Mouse (Mus musculus): ENCODE measurements at regions not wholly inside any gene's neighbourhood (a gene's known extent, or its start where the extent isn't known, plus 50 kb on each side); places are given as distances from the start of the nearest gene placed in this dataset.
A peak's percentile ranks its signal among the peaks of the same experiment; 100 is the strongest.

DNA sequence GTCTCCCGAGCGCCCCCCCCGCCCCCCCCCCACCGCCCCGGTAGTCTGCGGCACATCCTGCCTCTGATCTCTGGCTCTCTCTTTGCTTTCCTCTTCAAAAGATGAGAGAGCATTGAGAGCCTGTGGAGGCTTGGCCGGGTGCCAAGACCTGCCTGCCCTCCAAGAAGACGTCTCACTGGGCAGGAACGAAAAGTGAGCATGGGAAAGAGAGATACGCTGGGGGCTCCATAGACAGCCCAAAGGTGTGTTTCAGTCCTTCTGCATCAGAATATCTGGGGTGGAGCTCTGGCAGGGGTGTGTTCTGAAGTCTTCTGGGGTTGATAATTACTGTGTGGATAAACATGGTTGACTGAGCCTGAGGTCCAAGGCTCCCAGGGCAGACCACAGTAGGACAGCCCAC is 126.7 kb downstream of the Mrm1 start:
- Histone ChIP-seq H3K4me1 (replicated peaks) (peaks cover 27% of the 10 kb centered on the region), H3K9ac (no peak overlapping the region), H3K36me3 (no peaks in the 10 kb centered on the region), H3K4me2 (no peak overlapping the region), H3K27ac (replicated peaks) (no peak overlapping the region), H3K4me3 (no peak overlapping the region), H3K27me3 (no peaks in the 10 kb centered on the region), H3K9me3 (no peaks in the 10 kb centered on the region)
- 15% methylated on average over 10 of the region's 10 CpGs for WGBS
- no peak for ATAC-seq (ENCODE audit: low FRiP score, low read depth)

DNA sequence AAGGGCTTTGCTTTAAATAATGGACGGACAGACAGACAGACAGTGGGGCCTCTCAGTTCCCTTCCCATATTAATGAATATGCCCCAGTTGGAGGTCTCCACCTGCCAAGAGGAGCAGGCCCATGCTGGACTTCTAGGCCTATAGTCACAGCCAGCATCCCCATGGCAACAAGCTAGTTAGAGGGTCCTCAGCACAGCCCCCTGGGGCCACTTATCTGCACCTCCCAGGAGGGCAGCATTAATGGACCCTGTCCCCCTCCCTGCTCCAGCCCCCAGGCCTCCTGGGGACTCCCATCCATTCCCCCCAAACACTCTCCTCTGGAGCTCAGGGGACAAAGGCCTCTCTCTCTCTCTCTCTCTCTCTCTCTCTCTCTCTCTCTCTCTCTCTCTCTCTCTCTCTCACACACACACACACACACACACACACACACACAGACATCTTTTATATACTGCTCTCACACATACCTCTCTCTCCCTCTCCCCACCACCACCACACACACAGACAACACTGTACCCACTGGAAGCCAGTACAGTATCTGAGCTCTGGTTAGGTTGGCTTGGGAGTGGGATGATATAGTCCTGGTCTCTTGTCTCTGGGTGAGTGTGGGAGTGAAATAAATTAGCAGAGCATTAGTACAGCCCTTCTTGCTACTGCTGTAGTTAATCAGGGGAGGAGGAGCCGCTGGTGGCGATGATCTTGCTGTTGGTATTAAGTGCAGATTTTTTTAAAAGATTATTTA is 127.7 kb downstream of the Mrm1 start:
- no peak overlapping the region for H3K4me3 ChIP-seq
- WGBS: 54% methylated on average over 3 of the region's 3 CpGs
- H3K4me1 ChIP-seq (replicated peaks): peaks cover 25% of the 10 kb centered on the region
- no peaks in the 10 kb centered on the region for H3K27me3 ChIP-seq
- no peaks in the 10 kb centered on the region for H3K9me3 ChIP-seq
- H3K9ac ChIP-seq: no peak overlapping the region
- H3K36me3 ChIP-seq: no peaks in the 10 kb centered on the region
- H3K27ac ChIP-seq (replicated peaks): no peak overlapping the region
- ATAC-seq (ENCODE audit: low FRiP score, low read depth): 0 out of 2 replicates have a peak, but pooled peaks have one; percentile 51
- no peak overlapping the region for H3K4me2 ChIP-seq

DNA sequence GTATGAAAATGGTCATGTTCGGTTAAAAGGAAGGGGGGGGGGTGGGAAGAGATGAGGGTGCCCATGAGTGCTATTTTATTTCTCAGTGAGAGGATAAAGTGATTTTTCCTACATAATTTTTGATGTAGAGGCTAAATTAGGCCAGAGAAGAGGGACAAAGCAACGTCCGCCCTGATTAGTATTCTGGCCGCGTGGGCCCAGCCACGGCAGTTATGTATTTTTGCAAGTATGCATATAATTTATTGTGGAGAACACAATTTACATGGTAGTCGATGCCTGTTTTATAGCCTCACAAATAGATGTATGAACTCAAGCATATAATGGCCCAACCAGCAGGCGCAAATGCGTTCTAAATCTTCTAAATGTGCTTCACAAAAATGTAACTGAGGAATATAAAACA is 132.8 kb downstream of the Mrm1 start:
- ATAC-seq (ENCODE audit: low FRiP score, low read depth): no peak
- H3K4me1 ChIP-seq (replicated peaks): peaks cover 24% of the 10 kb centered on the region
- no peaks in the 10 kb centered on the region for H3K9me3 ChIP-seq
- no peak overlapping the region for H3K4me3 ChIP-seq
- no peaks in the 10 kb centered on the region for H3K36me3 ChIP-seq
- WGBS: 52% methylated on average over 9 of the region's 9 CpGs
- H3K9ac ChIP-seq: no peak overlapping the region
- H3K27me3 ChIP-seq: no peaks in the 10 kb centered on the region
- no peak overlapping the region for H3K4me2 ChIP-seq
- H3K27ac ChIP-seq (replicated peaks): peak overlapping the region; percentile 42

DNA sequence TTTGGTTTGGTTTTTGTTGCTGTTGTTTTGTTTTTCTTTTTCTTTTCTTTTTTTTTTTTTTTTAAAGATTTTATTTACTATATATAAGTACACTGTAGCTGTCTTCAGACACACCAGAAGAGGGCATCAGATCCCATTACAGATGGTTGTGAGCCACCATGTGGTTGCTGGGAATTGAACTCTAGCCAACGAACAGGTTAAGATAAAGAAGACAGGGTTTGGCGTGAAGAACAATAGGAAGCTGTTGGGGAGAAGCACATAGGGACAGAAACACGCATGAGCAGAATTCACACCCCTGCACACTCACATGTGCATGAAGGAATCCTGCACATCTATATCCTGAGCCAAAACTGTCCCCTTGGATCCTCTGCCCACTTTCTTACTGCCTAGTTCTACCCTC is 135.0 kb downstream of the Mrm1 start:
- H3K27me3 ChIP-seq: 0 out of 2 replicates have a peak, but pooled peaks cover 2% of the 10 kb centered on the region
- H3K27ac ChIP-seq (replicated peaks): no peak overlapping the region
- ATAC-seq (ENCODE audit: low FRiP score, low read depth): no peak
- no peak overlapping the region for H3K4me2 ChIP-seq
- 82% methylated on average over 3 of the region's 3 CpGs for WGBS
- no peak overlapping the region for H3K4me3 ChIP-seq
- H3K9me3 ChIP-seq: no peaks in the 10 kb centered on the region
- peaks cover 7% of the 10 kb centered on the region for H3K4me1 ChIP-seq (replicated peaks)
- no peak overlapping the region for H3K9ac ChIP-seq
- no peaks in the 10 kb centered on the region for H3K36me3 ChIP-seq

DNA sequence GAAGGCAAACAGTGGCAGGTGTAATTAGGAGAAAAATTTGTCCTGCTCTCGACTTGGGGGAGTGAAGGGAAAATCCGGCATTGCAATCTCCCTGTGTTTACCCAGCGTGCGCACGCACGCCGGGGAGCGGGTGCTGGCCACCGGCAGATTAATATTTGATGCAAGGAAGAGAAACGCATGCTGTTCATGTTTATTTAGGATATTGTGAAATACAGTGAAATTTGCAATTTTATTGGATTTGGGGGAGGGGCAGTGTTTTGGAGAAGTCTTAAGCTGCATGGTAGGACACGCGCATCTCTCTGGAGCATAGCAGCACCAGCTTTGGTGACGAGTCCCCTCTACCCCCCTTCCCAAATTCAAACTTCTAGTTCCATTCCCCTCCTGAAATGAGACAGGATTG is 136.4 kb downstream of the Mrm1 start:
- H3K9me3 ChIP-seq: no peaks in the 10 kb centered on the region
- peaks cover 7% of the 10 kb centered on the region for H3K4me1 ChIP-seq (replicated peaks)
- no peak for ATAC-seq (ENCODE audit: low FRiP score, low read depth)
- no peak overlapping the region for H3K9ac ChIP-seq
- 0 out of 2 replicates have a peak, but pooled peaks cover 2% of the 10 kb centered on the region for H3K27me3 ChIP-seq
- H3K4me3 ChIP-seq: no peak overlapping the region
- H3K36me3 ChIP-seq: no peaks in the 10 kb centered on the region
- no peak overlapping the region for H3K4me2 ChIP-seq
- H3K27ac ChIP-seq (replicated peaks): no peak overlapping the region
- WGBS: 70% methylated on average over 13 of the region's 13 CpGs

DNA sequence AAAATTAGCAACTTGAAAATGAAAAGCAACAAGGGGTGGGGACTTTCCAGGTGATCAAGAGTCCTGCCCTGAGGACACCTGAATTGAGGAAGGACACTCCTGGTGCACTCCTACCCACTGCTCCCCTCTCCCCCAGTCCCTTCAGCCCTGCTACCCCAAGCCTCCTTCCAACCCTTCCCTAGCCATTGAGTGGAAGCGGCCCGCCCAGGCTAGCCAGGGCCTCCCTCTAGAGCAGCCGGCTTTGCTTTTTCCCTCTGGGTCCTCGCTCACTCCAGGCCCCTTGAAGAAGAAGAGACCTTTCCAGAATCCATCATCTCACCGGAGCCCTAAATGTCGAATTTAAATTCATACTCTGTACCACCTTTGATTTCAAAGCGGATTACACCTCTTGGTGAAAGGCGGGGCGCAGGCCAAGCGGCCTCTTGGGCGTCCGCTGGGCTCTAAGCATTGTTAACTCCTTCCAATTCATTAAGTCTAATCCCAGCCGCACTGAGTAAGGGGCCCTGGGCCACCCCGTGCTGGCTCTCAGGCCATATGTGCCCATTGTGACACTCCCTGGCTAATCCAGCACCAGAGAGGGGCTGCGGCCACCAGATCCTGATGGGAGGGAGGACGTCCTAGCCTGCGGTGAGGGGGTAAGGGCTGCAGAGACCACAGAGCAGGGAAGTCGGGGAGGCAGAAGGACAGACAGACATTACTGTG is 142.8 kb downstream of the Mrm1 start:
- H3K36me3 ChIP-seq: no peaks in the 10 kb centered on the region
- H3K4me2 ChIP-seq: no peak overlapping the region
- no peaks in the 10 kb centered on the region for H3K4me1 ChIP-seq (replicated peaks)
- H3K9me3 ChIP-seq: no peaks in the 10 kb centered on the region
- H3K27ac ChIP-seq (replicated peaks): no peak overlapping the region
- no peak overlapping the region for H3K4me3 ChIP-seq
- peak; percentile 61; the same call in 1 of the 2 replicates for ATAC-seq (ENCODE audit: low FRiP score, low read depth)
- no peak overlapping the region for H3K9ac ChIP-seq
- H3K27me3 ChIP-seq: peaks cover 5% of the 10 kb centered on the region
- 18% methylated on average over 18 of the region's 18 CpGs for WGBS

DNA sequence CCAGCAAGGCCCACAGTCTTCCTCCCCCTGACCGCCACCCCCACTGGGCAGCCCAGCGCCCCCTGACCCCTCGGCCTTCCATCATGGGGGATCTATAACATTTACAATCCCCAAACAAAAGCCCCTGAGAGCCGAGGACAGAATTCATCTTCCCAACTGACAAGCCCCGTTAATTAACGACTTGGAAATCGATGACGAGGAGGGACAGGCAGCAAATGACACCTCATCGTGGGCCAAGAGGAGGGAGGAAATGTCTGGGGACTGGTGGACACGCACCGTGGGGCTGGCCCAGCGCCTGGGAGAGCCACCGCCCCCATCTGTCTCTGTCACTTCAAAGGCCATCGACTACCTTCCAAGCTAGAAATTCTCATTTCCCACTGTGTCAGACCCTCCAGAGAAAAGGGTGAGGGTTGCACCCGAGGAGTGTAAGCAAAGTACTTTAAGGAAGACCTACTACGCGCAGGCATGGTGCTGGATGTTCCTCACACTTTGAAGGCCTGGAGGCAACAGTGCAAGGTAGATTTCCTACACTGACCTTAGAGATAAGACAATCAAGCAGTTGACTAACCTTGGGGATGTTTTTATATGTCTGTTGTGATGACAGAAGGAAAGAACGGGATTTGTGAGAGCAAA is 146.4 kb downstream of the Mrm1 start:
- no peaks in the 10 kb centered on the region for H3K9me3 ChIP-seq
- H3K4me2 ChIP-seq: no peak overlapping the region
- H3K4me1 ChIP-seq (replicated peaks): no peaks in the 10 kb centered on the region
- H3K9ac ChIP-seq: no peak overlapping the region
- no peak overlapping the region for H3K4me3 ChIP-seq
- no peaks in the 10 kb centered on the region for H3K36me3 ChIP-seq
- WGBS: 32% methylated on average over 18 of the region's 18 CpGs
- no peak overlapping the region for H3K27ac ChIP-seq (replicated peaks)
- peaks cover 3% of the 10 kb centered on the region for H3K27me3 ChIP-seq
- ATAC-seq (ENCODE audit: low FRiP score, low read depth): no peak

DNA sequence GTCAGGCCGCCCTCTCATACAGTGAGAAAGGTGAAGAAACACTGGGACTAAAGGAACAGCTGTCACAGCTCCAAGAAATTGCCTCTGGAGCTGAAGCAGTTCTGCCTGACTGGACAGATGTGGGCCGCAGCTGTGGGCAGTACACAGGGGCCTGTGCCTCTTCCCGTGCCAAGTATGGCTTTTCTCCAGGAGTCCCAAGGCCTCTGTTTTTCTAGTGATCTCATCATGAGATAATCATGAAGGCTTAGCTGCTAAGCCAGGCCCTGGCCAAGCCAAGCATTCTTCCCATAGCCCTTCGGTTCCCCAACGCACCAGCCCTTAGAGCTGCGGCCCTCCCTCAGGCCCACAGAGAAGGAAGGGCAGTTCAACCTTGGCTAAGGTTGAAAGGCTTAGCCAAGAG is 146.2 kb upstream of the Lhx1 start:
- ATAC-seq (ENCODE audit: low FRiP score, low read depth): no peak
- WGBS: 61% methylated on average over 6 of the region's 6 CpGs
- no peak overlapping the region for H3K4me2 ChIP-seq

DNA sequence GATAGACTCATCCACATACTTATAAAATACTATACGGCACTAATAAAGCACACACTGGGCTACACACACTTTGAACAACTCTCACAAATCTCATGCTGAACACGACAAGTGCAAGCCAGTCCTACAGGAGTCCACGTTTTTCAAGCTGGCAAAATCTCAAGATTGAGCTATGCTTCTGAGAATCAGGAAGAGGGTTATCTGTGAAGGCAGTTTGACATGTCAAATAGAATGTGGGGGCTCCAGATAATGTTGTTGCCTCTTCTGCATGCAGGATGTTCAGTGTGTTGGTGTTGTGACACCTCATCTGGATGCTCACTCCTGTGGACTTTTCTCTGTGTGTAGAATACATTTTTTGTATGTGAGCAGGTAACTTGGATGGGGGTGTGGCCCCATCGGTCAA is 142.4 kb upstream of the Lhx1 start:
- Histone ChIP-seq H3K4me3 (no peak overlapping the region), H3K9me3 (no peaks in the 10 kb centered on the region), H3K4me1 (replicated peaks) (no peaks in the 10 kb centered on the region), H3K27me3 (no peaks in the 10 kb centered on the region), H3K4me2 (no peak overlapping the region), H3K9ac (no peak overlapping the region), H3K27ac (replicated peaks) (no peak overlapping the region), H3K36me3 (no peaks in the 10 kb centered on the region)
- 78% methylated on average over 4 of the region's 4 CpGs for WGBS
- no peak for ATAC-seq (ENCODE audit: low FRiP score, low read depth)

More for the DNA sequence above, 146.2 kb upstream of the Lhx1 start:
- Histone ChIP-seq H3K9me3 (no peaks in the 10 kb centered on the region), H3K27me3 (peaks cover 3% of the 10 kb centered on the region), H3K4me3 (no peak overlapping the region), H3K9ac (no peak overlapping the region), H3K27ac (replicated peaks) (no peak overlapping the region), H3K36me3 (no peaks in the 10 kb centered on the region), H3K4me1 (replicated peaks) (no peaks in the 10 kb centered on the region)

DNA sequence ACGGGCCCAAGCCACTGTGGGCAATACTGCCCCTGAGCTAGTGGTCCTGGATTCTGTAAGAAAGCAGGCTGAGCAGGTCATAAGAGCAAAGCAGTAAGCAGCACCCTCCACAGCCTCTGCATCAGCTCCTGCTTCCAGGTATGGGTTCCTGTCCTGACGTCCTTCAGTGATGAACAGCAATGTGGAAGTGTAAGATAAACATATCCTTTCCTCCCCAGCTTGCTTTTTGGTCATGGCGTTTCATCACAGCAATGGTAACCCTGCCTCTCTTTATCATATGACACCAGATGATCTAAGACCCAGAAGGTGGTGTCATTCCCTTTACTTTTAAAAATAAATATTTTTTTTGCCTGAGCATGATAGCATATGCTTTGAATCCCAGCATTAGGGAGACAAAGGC is 138.9 kb upstream of the Lhx1 start:
- Histone ChIP-seq H3K9me3 (no peaks in the 10 kb centered on the region), H3K4me2 (no peak overlapping the region), H3K27ac (replicated peaks) (no peak overlapping the region), H3K4me3 (no peak overlapping the region), H3K27me3 (no peaks in the 10 kb centered on the region), H3K9ac (no peak overlapping the region), H3K4me1 (replicated peaks) (peaks cover 2% of the 10 kb centered on the region; the same call in 1 of the 2 replicates), H3K36me3 (no peaks in the 10 kb centered on the region)
- WGBS: 82% methylated on average over 3 of the region's 3 CpGs
- no peak for ATAC-seq (ENCODE audit: low FRiP score, low read depth)

DNA sequence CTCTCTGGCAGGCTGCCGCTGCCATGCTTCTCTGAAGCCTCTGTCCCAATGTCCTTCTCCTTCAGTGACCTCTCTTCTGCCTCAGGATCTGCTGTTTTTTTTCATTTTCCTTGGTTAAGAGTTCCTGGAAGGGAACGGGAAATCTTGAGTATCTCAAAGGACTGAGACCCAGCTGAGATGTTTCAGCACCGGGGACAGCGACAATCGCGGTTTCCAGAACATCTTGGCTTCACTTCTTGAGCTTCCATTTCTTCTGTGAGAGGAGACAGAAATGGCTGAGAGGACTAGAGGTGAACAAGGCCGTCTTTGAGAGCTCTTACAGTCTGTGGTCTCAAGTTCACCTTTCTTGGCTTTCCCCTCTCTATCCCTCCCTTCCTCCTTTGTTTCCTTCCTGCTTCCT is 136.6 kb upstream of the Lhx1 start:
- Histone ChIP-seq H3K4me2 (no peak overlapping the region), H3K27me3 (no peaks in the 10 kb centered on the region), H3K9me3 (no peaks in the 10 kb centered on the region), H3K27ac (replicated peaks) (no peak overlapping the region), H3K4me3 (no peak overlapping the region), H3K4me1 (replicated peaks) (peaks cover 2% of the 10 kb centered on the region; the same call in 1 of the 2 replicates), H3K36me3 (no peaks in the 10 kb centered on the region), H3K9ac (no peak overlapping the region)
- ATAC-seq (ENCODE audit: low FRiP score, low read depth): no peak
- 19% methylated on average over 7 of the region's 7 CpGs for WGBS

DNA sequence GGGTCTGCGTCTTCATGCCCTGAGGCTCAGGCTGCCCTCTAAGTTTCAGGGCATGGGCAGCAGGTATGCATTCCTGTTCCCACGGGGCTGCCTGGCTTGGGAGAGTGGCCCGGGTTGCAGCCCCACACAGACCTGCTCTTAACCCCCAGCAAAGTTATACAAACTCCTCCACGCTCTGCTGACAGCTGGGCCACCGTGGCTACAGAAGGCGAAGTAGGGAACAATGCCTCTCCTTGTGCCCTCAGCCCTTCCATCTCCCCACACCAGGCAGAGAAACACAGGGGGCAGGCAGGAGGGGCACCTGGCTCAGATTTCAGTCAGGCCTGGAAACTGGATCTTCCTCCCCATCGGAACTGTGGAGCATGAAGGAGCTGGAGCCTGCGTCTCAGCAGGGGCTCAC is 135.5 kb upstream of the Lhx1 start:
- WGBS: 22% methylated on average over 8 of the region's 8 CpGs
- Histone ChIP-seq H3K27ac (replicated peaks) (no peak overlapping the region), H3K27me3 (no peaks in the 10 kb centered on the region), H3K36me3 (no peaks in the 10 kb centered on the region), H3K4me2 (no peak overlapping the region), H3K4me3 (no peak overlapping the region), H3K9me3 (no peaks in the 10 kb centered on the region), H3K9ac (no peak overlapping the region), H3K4me1 (replicated peaks) (peaks cover 2% of the 10 kb centered on the region; the same call in 1 of the 2 replicates)
- no peak for ATAC-seq (ENCODE audit: low FRiP score, low read depth)

Data from hindbrain, embryonic 15.5 days (tissue).